Mouse (Mus musculus): ENCODE results near the gene Trub1. TPM values are rescaled to one million over a fixed set of nuclear protein-coding genes. Genes with fewer than 3 reads are reported as not detected.

Trub1 gene
- polyA plus RNA-seq, 1 experiment: 16.6 TPM

Other genes starting within 250 kb of the Trub1 start
- 24.3 and 40.2 TPM in 2 replicates for gene Ablim1, start 138.0 kb upstream of the Trub1 start, polyA plus RNA-seq (2012; rRNA removed)
- 13.9 and 17.3 TPM in 2 replicates for gene Fam160b1, start 92.2 kb upstream of the Trub1 start, polyA plus RNA-seq (2012; rRNA removed)
- gene Atrnl1, start 158.1 kb downstream of the Trub1 start, polyA plus RNA-seq (2012; rRNA removed): 10.9 and 14.2 TPM in 2 replicates

Measured in urinary bladder, adult 2 months (tissue).